In genomic region chr11:78262550-78262949, GRCm38 (mm10) we compare ENCODE assay signal across 8 mouse cellular contexts. TPM values are rescaled to one million over a fixed set of nuclear protein-coding genes. Genes with fewer than 3 reads are reported as not detected.
A peak's percentile ranks its signal among the peaks of the same experiment; 100 is the strongest.
DNase-seq lines count a peak whose midpoint lies in the region; ATAC-seq and TF ChIP-seq lines count a peak whose summit lies in the region.

No protein-coding gene starts in this region.

- no peak for TF ChIP-seq POLR2A in olfactory bulb, adult 2 months (IDR thresholded peaks at IDR 0.05; ENCODE audit: insufficient read depth, low read depth, low read length)

- no peaks in the 10 kb centered on the region for H3K4me1 ChIP-seq in forebrain, embryonic 11.5 days (replicated peaks; ENCODE audit: control insufficient read depth, insufficient read depth, low read length)
- H3K4me1 ChIP-seq in lung, embryonic 16.5 days (replicated peaks; ENCODE audit: control insufficient read depth, insufficient read depth, low read length), result peaks cover 10% of the 10 kb centered on the region
- H3K4me1 ChIP-seq in olfactory bulb, adult 2 months (ENCODE audit: control insufficient read depth, insufficient read depth, low read length), result peaks cover 10% of the 10 kb centered on the region; the same call in 1 of the 2 replicates

- peaks cover 2% of the 10 kb centered on the region; the same call in 1 of the 2 replicates for H3K36me3 ChIP-seq in forebrain, embryonic 11.5 days (ENCODE audit: control insufficient read depth, insufficient read depth, low read length)
- peaks cover 27% of the 10 kb centered on the region for H3K36me3 ChIP-seq in lung, embryonic 16.5 days (ENCODE audit: control insufficient read depth, insufficient read depth, low read length)

- ATAC-seq in forebrain, embryonic 11.5 days (replicated peaks; ENCODE audit: low FRiP score), result no peak
- no peak for ATAC-seq in lung, embryonic 16.5 days (ENCODE audit: low read depth)

- WGBS in forebrain, embryonic 11.5 days, result 3% methylated on average over 8 of the region's 8 CpGs
- WGBS in lung, embryonic 16.5 days, result 2% methylated on average over 8 of the region's 8 CpGs
- WGBS in olfactory bulb, adult 2 months, result 1% methylated on average over 8 of the region's 8 CpGs

- H3K27ac ChIP-seq in forebrain, embryonic 11.5 days (ENCODE audit: low read depth, low read length), result no peak overlapping the region
- peak overlapping the region; percentile 36; the same call in 1 of the 2 replicates for H3K27ac ChIP-seq in lung, embryonic 16.5 days (ENCODE audit: low read length)
- peak overlapping the region; percentile 28; the same call in 1 of the 2 replicates for H3K27ac ChIP-seq in olfactory bulb, adult 2 months (ENCODE audit: insufficient read depth, low read depth, low read length)

- peak; percentile 58 for DNase-seq in Muller cell, postnatal 12 days (ENCODE audit: inconsistent ontology term)
- DNase-seq in c-Kit-positive CD71-negative TER-119-negative erythroid progenitor cells, embryonic 14.5 days (ENCODE audit: low read depth), result peak; percentile 53
- DNase-seq in forebrain, embryonic 11.5 days (ENCODE audit: low spot score), result peak; percentile 74
- DNase-seq in heart, postnatal 10 days, result peak; percentile 68 to 73
- DNase-seq in kidney, postnatal 4 days, result peak; percentile 75 to 83
- peak; percentile 83 for DNase-seq in thymus, postnatal 4 days

- peak overlapping the region; percentile 7; the same call in 1 of the 2 replicates for H3K9ac ChIP-seq in forebrain, embryonic 11.5 days (ENCODE audit: low read length)
- H3K9ac ChIP-seq in lung, embryonic 16.5 days (ENCODE audit: low read length), result peak overlapping the region; percentile 84

- intact Hi-C loops in heart, postnatal 10 days (cut with DNase I), result loop anchor here (1.0 to 5.0 kb wide), 3 partner anchors 14 to 85 kb away; partner anchors contain the start of gene Pigs

- peaks cover 3% of the 10 kb centered on the region; the same call in 1 of the 2 replicates for H3K27me3 ChIP-seq in forebrain, embryonic 11.5 days (ENCODE audit: control insufficient read depth, insufficient read depth, low read length)
- H3K27me3 ChIP-seq in lung, embryonic 16.5 days (ENCODE audit: control insufficient read depth, insufficient read depth, low read depth, low read length), result no peaks in the 10 kb centered on the region

- no peaks in the 10 kb centered on the region for H3K9me3 ChIP-seq in forebrain, embryonic 11.5 days (ENCODE audit: control insufficient read depth, low read length)
- no peaks in the 10 kb centered on the region for H3K9me3 ChIP-seq in lung, embryonic 16.5 days (ENCODE audit: control insufficient read depth, low read length)

- peak; percentile 22; the same call in 1 of the 2 replicates for TF ChIP-seq CTCF in olfactory bulb, adult 2 months (IDR thresholded peaks at IDR 0.05; ENCODE audit: insufficient read depth, low read depth, low read length)

- peak overlapping the region; percentile 57 for H3K4me3 ChIP-seq in forebrain, embryonic 11.5 days (ENCODE audit: low read depth, low read length)
- peak overlapping the region; percentile 87 for H3K4me3 ChIP-seq in lung, embryonic 16.5 days (ENCODE audit: low read length)
- peak overlapping the region; percentile 46 for H3K4me3 ChIP-seq in olfactory bulb, adult 2 months (ENCODE audit: insufficient read depth, low read depth, low read length)

- peak overlapping the region; percentile 69 for H3K4me2 ChIP-seq in forebrain, embryonic 11.5 days (ENCODE audit: low read depth, low read length, severe bottlenecking)
- H3K4me2 ChIP-seq in lung, embryonic 16.5 days (ENCODE audit: low read depth, low read length), result peak overlapping the region; percentile 69

RNA-seq across cellular contexts. Expression of gene 2610507B11Rik, which starts 1.0 kb away (rescaled TPM):
- 75.1 and 84.6 TPM in 2 replicates for polyA plus RNA-seq in forebrain, embryonic 11.5 days (2014; fragmentation: Nextera tagmentation; extraction: Ambion mirVana)
- total RNA-seq in heart, postnatal 10 days (2021), result 100 to 1,000 TPM; 180 to 190 TPM
- polyA plus RNA-seq in lung, embryonic 16.5 days (2015; fragmentation: Nextera tagmentation; extraction: Ambion mirVana), result 59.5 and 63.5 TPM in 2 replicates
- polyA plus RNA-seq in olfactory bulb, adult 2 months (2012; ENCODE audit: insufficient read depth, insufficient read length, low replicate concordance, missing spikeins), result 122 and 503 TPM in 2 replicates

RNA-seq across cellular contexts. Expression of gene Supt6, which starts 16.8 kb away (rescaled TPM):
- 33.7 and 34.0 TPM in 2 replicates for polyA plus RNA-seq in forebrain, embryonic 11.5 days (2014; fragmentation: Nextera tagmentation; extraction: Ambion mirVana)
- 10 to 100 TPM; 33.7 to 36.6 TPM for total RNA-seq in heart, postnatal 10 days (2021)
- polyA plus RNA-seq in lung, embryonic 16.5 days (2015; fragmentation: Nextera tagmentation; extraction: Ambion mirVana), result 24.6 and 26.2 TPM in 2 replicates
- 62.3 TPM in 1 of 2 replicates, not detected in the other for polyA plus RNA-seq in olfactory bulb, adult 2 months (2012; ENCODE audit: insufficient read depth, insufficient read length, low replicate concordance, missing spikeins)

RNA-seq across cellular contexts. Expression of gene Sdf2, which starts 17.0 kb away (rescaled TPM):
- 41.0 and 52.3 TPM in 2 replicates for polyA plus RNA-seq in forebrain, embryonic 11.5 days (2014; fragmentation: Nextera tagmentation; extraction: Ambion mirVana)
- total RNA-seq in heart, postnatal 10 days (2021), result 10 to 100 TPM; 46.4 to 50.6 TPM
- 81.9 and 84.7 TPM in 2 replicates for polyA plus RNA-seq in lung, embryonic 16.5 days (2015; fragmentation: Nextera tagmentation; extraction: Ambion mirVana)
- not detected in 2 replicates for polyA plus RNA-seq in olfactory bulb, adult 2 months (2012; ENCODE audit: insufficient read depth, insufficient read length, low replicate concordance, missing spikeins)

RNA-seq across cellular contexts. Expression of gene BC030499, which starts 28.1 kb away (rescaled TPM):
- 0.21 and 0.87 TPM in 2 replicates for polyA plus RNA-seq in forebrain, embryonic 11.5 days (2014; fragmentation: Nextera tagmentation; extraction: Ambion mirVana)
- total RNA-seq in heart, postnatal 10 days (2021), result under 1 TPM; 0.57 to 0.67 TPM
- polyA plus RNA-seq in lung, embryonic 16.5 days (2015; fragmentation: Nextera tagmentation; extraction: Ambion mirVana), result 0.13 and 0.35 TPM in 2 replicates
- not detected in 2 replicates for polyA plus RNA-seq in olfactory bulb, adult 2 months (2012; ENCODE audit: insufficient read depth, insufficient read length, low replicate concordance, missing spikeins)

RNA-seq across cellular contexts. Expression of gene Spag5, which starts 38.8 kb away (rescaled TPM):
- polyA plus RNA-seq in forebrain, embryonic 11.5 days (2014; fragmentation: Nextera tagmentation; extraction: Ambion mirVana), result 75.5 and 76.1 TPM in 2 replicates
- total RNA-seq in heart, postnatal 10 days (2021), result 1 to 10 TPM; 8.8 to 9.5 TPM
- 44.9 and 46.7 TPM in 2 replicates for polyA plus RNA-seq in lung, embryonic 16.5 days (2015; fragmentation: Nextera tagmentation; extraction: Ambion mirVana)
- not detected in 2 replicates for polyA plus RNA-seq in olfactory bulb, adult 2 months (2012; ENCODE audit: insufficient read depth, insufficient read length, low replicate concordance, missing spikeins)
